Mouse (Mus musculus): ENCODE data around the gene Alad. TPM values are rescaled to one million over a fixed set of nuclear protein-coding genes. Genes with fewer than 3 reads are reported as not detected.

Gene Alad
- polyA plus RNA-seq, 1 experiment from 2014 or later: 117 TPM

GRCm38 (mm10) chr4:62541802-62542201, 22.1 kb upstream of the Alad start:
- no peaks in the 10 kb centered on the region for H3K36me3 ChIP-seq
- no peaks in the 10 kb centered on the region for H3K4me1 ChIP-seq
- H3K4me2 ChIP-seq: no peak overlapping the region
- H3K9me3 ChIP-seq: no peaks in the 10 kb centered on the region
- no peaks in the 10 kb centered on the region for H3K27me3 ChIP-seq
- no peak overlapping the region for H3K4me3 ChIP-seq
- WGBS: 78% methylated on average over 3 of the region's 3 CpGs
- no peak overlapping the region for H3K27ac ChIP-seq
- H3K9ac ChIP-seq: no peak overlapping the region
- ATAC-seq (ENCODE audit: borderline replicate concordance, extremely low read depth, low FRiP score, low TSS enrichment): no peak

GRCm38 (mm10) chr4:62533729-62534128, 14.0 kb upstream of the Alad start:
- Histone ChIP-seq H3K4me3 (no peak overlapping the region), H3K27me3 (no peaks in the 10 kb centered on the region), H3K9me3 (no peaks in the 10 kb centered on the region), H3K4me1 (peaks cover 7% of the 10 kb centered on the region), H3K4me2 (no peak overlapping the region), H3K9ac (no peak overlapping the region), H3K36me3 (no peaks in the 10 kb centered on the region), H3K27ac (no peak overlapping the region)
- WGBS: 77% methylated on average over 6 of the region's 6 CpGs
- ATAC-seq (ENCODE audit: borderline replicate concordance, extremely low read depth, low FRiP score, low TSS enrichment): no peak

- ATAC-seq (ENCODE audit: borderline replicate concordance, extremely low read depth, low FRiP score, low TSS enrichment): no peak
- WGBS: 84% methylated on average over 4 of the region's 4 CpGs
Measured at GRCm38 (mm10) chr4:62527655-62528054, 7.9 kb upstream of the Alad start.

GRCm38 (mm10) chr4:62526256-62526655, 6.5 kb upstream of the Alad start:
- 55% methylated on average over 2 of the region's 2 CpGs for WGBS
- ATAC-seq (ENCODE audit: borderline replicate concordance, extremely low read depth, low FRiP score, low TSS enrichment): no peak
- Histone ChIP-seq H3K4me1 (peaks cover 21% of the 10 kb centered on the region), H3K27ac (no peak overlapping the region), H3K9me3 (no peaks in the 10 kb centered on the region), H3K36me3 (peaks cover 21% of the 10 kb centered on the region), H3K4me3 (no peak overlapping the region), H3K27me3 (no peaks in the 10 kb centered on the region), H3K9ac (no peak overlapping the region), H3K4me2 (no peak overlapping the region)

More at GRCm38 (mm10) chr4:62527655-62528054, 7.9 kb upstream of the Alad start:
- Histone ChIP-seq H3K27me3 (no peaks in the 10 kb centered on the region), H3K4me3 (no peak overlapping the region), H3K9me3 (no peaks in the 10 kb centered on the region), H3K36me3 (peaks cover 12% of the 10 kb centered on the region), H3K4me1 (peaks cover 21% of the 10 kb centered on the region), H3K27ac (no peak overlapping the region), H3K4me2 (no peak overlapping the region), H3K9ac (no peak overlapping the region)

GRCm38 (mm10) chr4:62525489-62525811, 5.7 kb upstream of the Alad start:
- peak overlapping the region; percentile 42; the same call in 1 of the 2 replicates for H3K9ac ChIP-seq
- no peak overlapping the region for H3K27ac ChIP-seq
- H3K4me3 ChIP-seq: peak overlapping the region; percentile 73
- peak overlapping the region; percentile 52 for H3K4me2 ChIP-seq
- H3K4me1 ChIP-seq: peaks cover 14% of the 10 kb centered on the region
- no peak for ATAC-seq (ENCODE audit: borderline replicate concordance, extremely low read depth, low FRiP score, low TSS enrichment)
- H3K27me3 ChIP-seq: no peaks in the 10 kb centered on the region
- no peaks in the 10 kb centered on the region for H3K9me3 ChIP-seq
- 0% methylated on average over 10 of the region's 10 CpGs for WGBS
- H3K36me3 ChIP-seq: peaks cover 21% of the 10 kb centered on the region

- peak within 1 kb of the TSS; percentile 98 for H3K27ac ChIP-seq
- H3K9ac ChIP-seq: peak within 1 kb of the TSS; percentile 71
- peaks cover 14% of the 10 kb centered on the region for H3K4me1 ChIP-seq
- under 1% methylated on average over 59 of the region's 59 CpGs for WGBS
- peak within 1 kb of the TSS; percentile 73 for H3K4me3 ChIP-seq
- H3K27me3 ChIP-seq: no peaks in the 10 kb centered on the region
- peaks cover 21% of the 10 kb centered on the region for H3K36me3 ChIP-seq
- ATAC-seq (ENCODE audit: borderline replicate concordance, extremely low read depth, low FRiP score, low TSS enrichment): peak; percentile 98
- no peaks in the 10 kb centered on the region for H3K9me3 ChIP-seq
- H3K4me2 ChIP-seq: peak within 1 kb of the TSS; percentile 87
Measured at GRCm38 (mm10) chr4:62524651-62525488, 5.2 kb upstream of the Alad start, which contains the start of the genes Pole3 and 4933430I17Rik. TSS of gene Pole3 (minus strand) at chr4:62525068. TSS of gene 4933430I17Rik (plus strand) at chr4:62525369.

- ATAC-seq (ENCODE audit: borderline replicate concordance, extremely low read depth, low FRiP score, low TSS enrichment): no peak
- no peak overlapping the region for H3K27ac ChIP-seq
- peaks cover 21% of the 10 kb centered on the region for H3K36me3 ChIP-seq
- peaks cover 48% of the 10 kb centered on the region for H3K4me1 ChIP-seq
- 74% methylated on average over 2 of the region's 2 CpGs for WGBS
- no peaks in the 10 kb centered on the region for H3K9me3 ChIP-seq
- H3K4me3 ChIP-seq: no peak overlapping the region
- no peaks in the 10 kb centered on the region for H3K27me3 ChIP-seq
- H3K4me2 ChIP-seq: no peak overlapping the region; the same call in 1 of the 2 replicates
- H3K9ac ChIP-seq: no peak overlapping the region
Measured at GRCm38 (mm10) chr4:62520892-62521400, 1.2 kb upstream of the Alad start.

GRCm38 (mm10) chr4:62519122-62519848, 433 bp downstream of the Alad start:
- peak overlapping the region; percentile 66 for H3K9ac ChIP-seq
- ATAC-seq (ENCODE audit: borderline replicate concordance, extremely low read depth, low FRiP score, low TSS enrichment): peak; percentile 66; the same call in 1 of the 2 replicates
- peak overlapping the region; percentile 75 for H3K4me2 ChIP-seq
- H3K4me1 ChIP-seq: peaks cover 59% of the 10 kb centered on the region
- peaks cover 21% of the 10 kb centered on the region for H3K36me3 ChIP-seq
- no peaks in the 10 kb centered on the region for H3K9me3 ChIP-seq
- peak overlapping the region; percentile 75 for H3K4me3 ChIP-seq
- peak overlapping the region; percentile 89 for H3K27ac ChIP-seq
- 1% methylated on average over 26 of the region's 26 CpGs for WGBS
- H3K27me3 ChIP-seq: no peaks in the 10 kb centered on the region

GRCm38 (mm10) chr4:62518416-62519121, 1.1 kb downstream of the Alad start:
- Histone ChIP-seq H3K4me1 (peaks cover 56% of the 10 kb centered on the region), H3K36me3 (peaks cover 18% of the 10 kb centered on the region), H3K9ac (peak overlapping the region; percentile 66), H3K9me3 (no peaks in the 10 kb centered on the region), H3K27ac (peak overlapping the region; percentile 89), H3K27me3 (no peaks in the 10 kb centered on the region), H3K4me2 (peak overlapping the region; percentile 75), H3K4me3 (peak overlapping the region; percentile 75)
- peak; percentile 5; the same call in 1 of the 2 replicates for ATAC-seq (ENCODE audit: borderline replicate concordance, extremely low read depth, low FRiP score, low TSS enrichment)
- 30% methylated on average over 13 of the region's 13 CpGs for WGBS

GRCm38 (mm10) chr4:62517538-62518415, 1.9 kb downstream of the Alad start:
- Histone ChIP-seq H3K9me3 (no peaks in the 10 kb centered on the region), H3K4me3 (peak overlapping the region; percentile 75), H3K9ac (0 out of 2 replicates have a peak overlapping the region, but pooled peaks have one; percentile 66), H3K36me3 (peaks cover 17% of the 10 kb centered on the region), H3K27ac (peak overlapping the region; percentile 89), H3K27me3 (no peaks in the 10 kb centered on the region), H3K4me2 (peak overlapping the region; percentile 75), H3K4me1 (peaks cover 52% of the 10 kb centered on the region)
- 67% methylated on average over 10 of the region's 10 CpGs for WGBS
- no peak for ATAC-seq (ENCODE audit: borderline replicate concordance, extremely low read depth, low FRiP score, low TSS enrichment)
